Mouse (Mus musculus): Measurements from ENCODE around the gene Plin3.
"Not testable (repeated sequence)": the region's sequence is repeated elsewhere in the genome, so short reads cannot be mapped to it uniquely, and the experiment has no call there.

Gene Plin3

DNA sequence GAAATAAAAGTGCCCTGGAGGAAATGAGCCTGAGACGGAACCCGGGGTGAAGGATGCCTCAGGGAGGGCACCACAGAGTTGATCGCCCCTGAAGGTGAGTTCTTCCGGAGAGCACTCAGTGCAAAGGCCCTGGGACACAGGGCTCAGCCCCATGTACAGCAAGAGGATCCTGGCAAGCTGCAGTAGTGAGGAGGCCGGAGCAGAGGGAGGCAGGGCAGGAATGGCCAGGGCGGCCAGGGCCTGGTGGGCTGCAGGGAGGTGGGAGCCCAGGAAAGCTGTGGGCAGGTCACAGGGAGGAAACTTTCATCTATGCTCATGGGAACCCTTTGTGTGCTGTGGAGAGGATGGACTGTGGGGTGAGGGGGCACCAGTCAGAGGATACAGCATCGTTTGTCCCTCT is 19.2 kb downstream of the Plin3 start:
- DNase-seq (ENCODE audit: low spot score) = no peak

- DNase-seq (ENCODE audit: low spot score) = peak; percentile 50
Measured at GRCm38 (mm10) chr17:56272644-56273043, 20.0 kb downstream of the Plin3 start.

GRCm38 (mm10) chr17:56271609-56272253 is 20.9 kb downstream of the Plin3 start:
- DNase-seq (ENCODE audit: low spot score) = peak; percentile 49

DNA sequence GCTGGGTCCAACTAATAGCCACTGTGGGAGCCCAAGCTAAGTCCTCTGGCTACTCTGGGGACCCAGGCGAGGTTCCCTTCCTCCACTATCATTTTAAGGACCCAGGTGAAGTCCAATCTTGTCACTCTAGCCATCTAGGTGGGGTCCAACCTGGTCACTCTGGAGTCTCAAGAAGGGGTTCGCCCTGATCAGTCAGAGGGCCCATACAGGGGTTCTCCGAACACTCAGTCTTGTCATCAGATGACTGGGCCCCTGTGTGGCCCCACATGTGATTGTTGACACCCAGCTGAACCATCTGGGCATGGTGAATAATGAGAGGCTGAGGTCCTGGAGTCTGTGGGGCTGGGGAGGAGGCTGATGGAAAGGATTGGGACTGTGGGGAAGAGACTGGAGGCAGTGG is 22.9 kb downstream of the Plin3 start:
- DNase-seq (ENCODE audit: low spot score) = no peak

GRCm38 (mm10) chr17:56269153-56269630 is 23.5 kb downstream of the Plin3 start:
- DNase-seq (ENCODE audit: low spot score) = peak; percentile 50

DNA sequence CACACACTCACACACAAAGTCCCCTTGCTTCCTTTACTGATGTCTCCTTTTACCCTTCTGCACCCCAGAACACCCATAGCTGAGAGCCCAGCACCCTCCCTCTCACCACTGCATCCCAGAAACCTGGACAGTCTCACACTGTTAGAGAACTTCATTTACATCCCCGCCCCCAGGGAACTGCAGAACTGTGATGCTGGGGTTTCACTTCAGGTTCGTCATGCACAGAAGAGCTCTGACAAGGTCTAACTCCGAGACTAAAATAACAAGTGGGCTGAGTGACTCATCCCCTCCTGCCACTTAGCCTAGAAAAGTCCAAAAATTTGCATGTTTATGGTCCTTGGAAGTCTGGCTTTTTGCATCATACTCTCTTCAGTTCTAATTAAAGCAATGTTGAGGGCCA is 26.4 kb downstream of the Plin3 start:
- DNase-seq (ENCODE audit: low spot score) = no peak

DNA sequence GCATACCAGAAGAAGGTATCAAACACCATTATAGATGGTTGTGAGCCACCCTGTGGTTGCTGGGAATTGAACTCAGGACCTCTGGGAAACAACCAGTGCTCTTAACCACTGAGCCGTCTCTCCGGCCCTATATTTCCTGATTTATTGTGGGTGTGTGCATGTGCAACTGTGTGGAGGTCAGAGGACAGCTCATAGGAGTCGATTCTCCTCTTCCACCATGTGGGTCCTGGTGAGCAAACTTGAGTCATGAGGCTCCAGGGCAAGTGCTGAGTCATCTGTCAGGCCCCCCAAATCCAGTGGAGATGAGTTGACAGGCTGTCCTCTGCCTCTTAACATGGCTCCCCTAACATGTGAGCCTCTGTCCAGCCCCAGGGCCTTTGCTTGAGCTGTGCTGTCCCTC is 26.8 kb downstream of the Plin3 start:
- DNase-seq (ENCODE audit: low spot score) = no peak

DNA sequence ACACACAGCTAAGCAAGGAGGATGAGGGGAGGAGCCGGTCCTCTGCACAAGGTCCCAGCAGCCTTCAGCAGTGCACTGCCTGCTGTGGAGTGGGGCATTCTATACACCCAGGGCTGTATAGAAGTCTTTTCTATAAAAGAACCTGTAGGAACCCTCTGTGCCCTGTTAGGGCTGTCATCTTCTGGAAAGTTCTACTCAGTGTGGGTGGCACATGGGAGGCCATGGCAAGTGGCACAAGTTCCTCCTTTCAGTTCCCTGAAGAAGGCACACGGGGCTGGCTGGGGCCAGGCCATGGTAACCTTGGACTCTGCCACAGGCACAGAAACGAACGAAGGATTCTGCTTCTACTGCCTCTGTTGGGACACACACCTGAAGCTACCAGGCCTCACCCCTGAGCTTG is 27.7 kb downstream of the Plin3 start:
- no peak for DNase-seq (ENCODE audit: low spot score)

GRCm38 (mm10) chr17:56264020-56264419 is 28.7 kb downstream of the Plin3 start:
- DNase-seq (ENCODE audit: low spot score) = peak; percentile 83

DNA sequence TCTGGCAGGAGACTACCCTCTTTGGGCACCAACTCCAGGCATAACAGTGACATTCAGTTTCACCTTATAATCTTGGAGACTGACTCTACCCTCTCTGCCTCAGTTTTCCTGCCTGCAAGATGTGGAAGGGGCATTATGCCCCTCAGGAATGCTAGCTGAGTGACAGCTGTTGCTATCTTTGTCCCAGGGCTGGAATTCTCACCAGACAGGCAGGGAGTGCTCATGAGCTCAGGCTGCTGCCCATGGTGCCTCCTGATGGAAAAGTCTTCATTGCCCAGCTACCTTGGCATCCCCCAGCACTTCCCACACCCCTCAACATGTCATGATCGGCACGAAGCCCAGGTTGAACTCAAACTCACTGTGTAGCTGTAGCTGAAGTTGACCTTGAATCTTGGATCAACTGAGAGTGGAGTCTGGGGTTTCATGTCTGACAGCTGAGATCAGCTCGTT is 30.0 kb downstream of the Plin3 start:
- DNase-seq (ENCODE audit: low spot score) = no peak

GRCm38 (mm10) chr17:56261166-56261565 is 31.5 kb downstream of the Plin3 start:
- DNase-seq (ENCODE audit: low spot score) = no peak

DNA sequence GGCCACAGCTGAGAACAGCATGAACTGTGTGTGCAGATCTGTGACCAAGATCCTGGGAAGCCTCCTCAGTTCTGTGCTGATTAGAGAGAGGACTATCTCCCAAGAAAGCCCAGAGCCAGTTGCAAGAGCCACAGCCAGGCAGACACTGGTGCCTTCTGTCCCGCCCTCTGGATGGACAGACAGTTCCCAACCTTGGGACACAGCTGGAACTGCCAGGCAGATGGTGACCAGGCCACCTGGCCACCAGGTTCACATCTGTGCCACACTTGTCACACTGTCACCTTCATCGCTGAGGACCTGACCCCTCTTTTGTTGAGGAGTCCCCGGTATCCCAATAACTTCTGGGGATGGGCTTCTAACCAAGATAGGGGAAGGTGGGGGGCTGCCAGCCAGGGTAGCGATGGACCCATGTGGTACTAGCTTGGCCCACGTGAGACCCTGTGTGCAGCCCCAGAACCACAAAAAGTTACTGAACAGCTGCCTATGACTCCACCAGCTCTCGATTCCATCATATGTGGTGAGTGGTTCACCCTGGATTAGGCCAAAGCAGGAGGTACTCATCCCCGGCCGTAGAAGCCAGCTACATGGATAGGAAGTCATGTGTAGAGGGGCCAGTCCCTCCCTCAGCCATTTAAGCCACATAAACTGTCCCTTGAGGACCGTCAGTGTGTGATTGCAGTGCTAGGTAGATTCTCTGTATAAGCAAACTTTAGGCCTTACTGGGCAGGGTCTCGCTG is 33.2 kb downstream of the Plin3 start:
- no peak for DNase-seq (ENCODE audit: low spot score)

DNA sequence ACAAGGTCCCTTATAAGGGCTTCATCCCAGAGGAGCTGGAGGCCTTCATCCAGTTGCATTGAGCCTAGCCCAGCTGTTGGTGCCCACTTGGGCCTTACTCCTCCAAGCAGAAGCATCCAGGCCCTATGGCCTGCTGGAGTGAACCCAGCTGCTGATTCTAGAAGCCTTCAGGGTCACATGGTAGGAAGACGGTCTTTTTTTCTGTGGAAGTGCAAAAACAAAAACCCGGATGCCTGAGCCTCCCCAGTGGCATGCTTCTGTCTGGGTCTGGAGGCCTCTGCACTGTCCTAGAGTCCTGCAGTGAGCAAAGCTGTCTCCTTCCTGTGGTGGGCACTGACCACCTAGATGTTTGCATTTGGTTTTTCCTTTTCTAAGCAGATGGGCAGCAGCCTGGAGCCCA is 33.9 kb downstream of the Plin3 start:
- DNase-seq (ENCODE audit: low spot score) = not testable (repeated sequence)

GRCm38 (mm10) chr17:56258269-56258668 is 34.4 kb downstream of the Plin3 start:
- DNase-seq (ENCODE audit: low spot score) = not testable (repeated sequence)

GRCm38 (mm10) chr17:56257181-56257894 is 35.3 kb downstream of the Plin3 start:
- no peak for DNase-seq (ENCODE audit: low spot score)

- peak; percentile 87 for DNase-seq (ENCODE audit: low spot score)
Measured at GRCm38 (mm10) chr17:56256239-56256881, 36.3 kb downstream of the Plin3 start, which contains the start of gene Fem1a. Fem1a (plus strand) TSS chr17:56256810.

DNA sequence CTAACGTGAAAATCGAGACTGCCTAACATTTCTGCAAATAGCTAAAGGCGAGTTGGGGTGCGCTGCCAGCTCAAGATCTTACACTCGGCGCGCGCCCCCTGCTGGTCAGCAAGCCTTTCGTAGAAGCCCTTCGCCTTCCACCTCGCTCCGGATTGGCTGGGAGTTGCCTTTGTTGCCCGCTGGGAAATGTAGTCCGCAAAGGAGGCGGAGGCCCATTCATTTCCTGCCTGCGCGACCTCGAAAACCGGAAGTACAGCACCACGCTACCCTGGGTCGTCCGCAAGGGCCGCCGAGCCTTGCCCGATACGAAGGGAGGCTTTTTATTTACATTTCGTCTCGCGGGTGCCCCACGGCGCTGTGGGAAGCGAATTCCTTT is 36.8 kb downstream of the Plin3 start:
- DNase-seq (ENCODE audit: low spot score) = peak; percentile 99

GRCm38 (mm10) chr17:56255429-56255828 is 37.2 kb downstream of the Plin3 start:
- peak; percentile 75 for DNase-seq (ENCODE audit: low spot score)

DNA sequence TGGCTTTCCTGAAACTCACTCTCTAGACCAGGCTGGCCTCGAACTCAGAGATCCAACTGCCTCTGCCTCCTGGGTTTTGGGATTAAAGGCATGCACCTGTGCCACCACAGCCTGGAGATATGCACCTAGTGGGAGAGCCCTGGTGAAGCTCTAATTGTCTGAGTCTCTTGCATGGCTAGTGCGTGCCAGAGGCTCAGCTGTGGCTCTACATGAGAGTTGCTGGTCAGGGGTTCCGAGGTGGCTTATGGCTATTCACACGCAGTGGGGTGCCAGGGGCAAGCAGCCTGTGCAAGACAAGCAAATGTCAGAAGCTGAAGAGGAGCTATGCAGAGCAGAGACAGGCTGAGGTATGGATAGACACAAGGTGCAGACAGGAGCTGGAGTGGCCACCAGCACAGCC is 38.0 kb downstream of the Plin3 start:
- DNase-seq (ENCODE audit: low spot score) = no peak

DNA sequence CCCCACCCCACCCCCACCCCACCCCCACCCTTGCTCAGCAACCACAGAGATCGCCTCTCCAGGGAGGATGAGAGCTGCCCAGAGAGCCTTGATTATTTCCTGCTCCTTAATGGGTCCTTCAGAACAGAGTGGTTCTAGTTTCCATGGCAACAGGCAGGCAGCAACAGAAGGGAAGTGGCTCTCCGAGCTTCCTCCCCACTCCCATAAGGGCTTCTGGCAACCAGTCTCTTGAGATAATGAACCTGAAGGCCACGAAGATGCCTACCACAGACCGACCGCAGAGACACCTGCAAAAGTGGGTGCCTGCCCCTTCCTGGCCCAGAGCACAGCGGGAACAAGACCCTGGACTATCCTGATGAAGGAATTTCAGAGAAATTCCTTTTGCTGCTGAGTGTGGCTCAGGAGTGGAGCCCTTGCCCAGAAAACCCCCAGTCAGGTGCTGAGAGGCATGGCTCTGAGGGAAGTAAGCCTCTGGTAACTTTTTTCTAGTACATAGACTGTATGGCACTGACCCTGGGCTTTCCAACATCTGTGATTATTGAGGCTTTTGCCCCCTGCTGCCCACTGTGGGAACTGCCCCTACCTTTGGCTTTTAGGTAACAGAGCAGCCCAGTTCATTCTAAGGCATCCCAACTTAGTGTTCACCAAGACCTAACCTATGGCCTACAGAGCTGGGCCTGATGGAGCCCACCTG is 41.4 kb downstream of the Plin3 start:
- peak; percentile 83 for DNase-seq (ENCODE audit: low spot score)

DNA sequence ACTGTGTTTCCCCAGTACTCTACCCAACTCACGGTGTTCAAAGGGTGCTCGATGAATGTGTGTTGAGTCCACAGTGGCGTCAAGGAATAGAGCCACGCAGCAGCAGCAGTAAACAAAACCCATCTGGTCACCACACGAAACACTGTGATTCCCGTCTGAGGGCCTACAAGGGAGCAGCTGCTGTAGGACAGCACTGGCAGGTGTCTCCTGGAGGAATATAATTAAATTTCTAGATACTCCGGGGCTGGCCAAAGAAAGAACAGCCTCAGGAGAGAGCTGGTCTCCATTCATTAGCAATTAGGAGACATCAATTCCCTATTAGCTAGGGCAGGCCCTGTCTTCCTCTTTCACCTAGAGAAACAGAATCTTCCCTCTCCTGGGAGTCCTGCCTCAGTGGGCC is 47.1 kb downstream of the Plin3 start:
- no peak for DNase-seq (ENCODE audit: low spot score)

Measured in testis, postnatal 10 days (tissue).